ENCODE assay signal across 11 mouse cellular contexts in genomic region chr9:66506011-66506410, GRCm38 (mm10). TPM values are rescaled to one million over a fixed set of nuclear protein-coding genes. Genes with fewer than 3 reads are reported as not detected.
A peak's percentile ranks its signal among the peaks of the same experiment; 100 is the strongest.
DNase-seq lines count a peak whose midpoint lies in the region; ATAC-seq lines count a peak whose summit lies in the region.
"Had no signal": no experiment of that assay in that cellular context is flagged by ENCODE, and none has a peak within 500 bp of the region (broad histone marks: within the 10 kb centered on the region; RNA-seq: fewer than 3 reads in every experiment).

No protein-coding gene starts in this region.

- H3K27me3 ChIP-seq in hindbrain, embryonic 14.5 days (ENCODE audit: control insufficient read depth, insufficient read depth, low read length) = no peaks in the 10 kb centered on the region
- no peaks in the 10 kb centered on the region for H3K27me3 ChIP-seq in midbrain, embryonic 14.5 days (ENCODE audit: control insufficient read depth, insufficient read depth, low read length)
- H3K27me3 ChIP-seq: embryonic facial prominence, embryonic 15.5 days; lung, embryonic 15.5 days had no signal

- 10% methylated on average over 4 of the region's 4 CpGs for WGBS in hindbrain, embryonic 14.5 days
- 4% methylated on average over 4 of the region's 4 CpGs for WGBS in midbrain, embryonic 14.5 days

- peak; percentile 46 for DNase-seq in left cerebral cortex, postnatal 4 days
- DNase-seq in left cerebral cortex, postnatal 10 days (ENCODE audit: extremely low spot score in 1 of 2, low spot score in 2 of 2) = no peak
- DNase-seq in embryo, embryonic 11 days = peak; percentile 62
- DNase-seq in hindbrain, embryonic 14.5 days (ENCODE audit: low spot score) = no peak
- peak; percentile 32 for DNase-seq in midbrain, embryonic 14.5 days
- no peak for DNase-seq in layer of hippocampus, postnatal 10 days (ENCODE audit: low spot score in 2 of 2)
- no peak for DNase-seq in layer of hippocampus, adult 8-10 months (ENCODE audit: low spot score in 2 of 2)
- DNase-seq in kidney, postnatal 25 days = no peak

- H3K4me2 ChIP-seq in hindbrain, embryonic 14.5 days (replicated peaks) = no peak overlapping the region
- H3K4me2 ChIP-seq in midbrain, embryonic 14.5 days (ENCODE audit: low read length) = no peak overlapping the region
- H3K4me2 ChIP-seq: embryonic facial prominence, embryonic 15.5 days; lung, embryonic 15.5 days had no signal

- H3K9ac ChIP-seq in hindbrain, embryonic 14.5 days = no peak overlapping the region
- H3K9ac ChIP-seq in midbrain, embryonic 14.5 days (replicated peaks; ENCODE audit: low read length) = no peak overlapping the region
- H3K9ac ChIP-seq: embryonic facial prominence, embryonic 15.5 days; lung, embryonic 15.5 days had no signal

- peaks cover 81% of the 10 kb centered on the region for H3K36me3 ChIP-seq in hindbrain, embryonic 14.5 days (replicated peaks; ENCODE audit: control insufficient read depth, insufficient read depth)
- peaks cover 84% of the 10 kb centered on the region for H3K36me3 ChIP-seq in midbrain, embryonic 14.5 days (ENCODE audit: control insufficient read depth, insufficient read depth, low read length)

- intact Hi-C loops in left cerebral cortex, postnatal 4 days (cut with DNase I) = no loop called here
- intact Hi-C loops in left cerebral cortex, postnatal 10 days (cut with DNase I) = no loop called here

- no peak overlapping the region for H3K4me3 ChIP-seq in hindbrain, embryonic 14.5 days (replicated peaks; ENCODE audit: low read length)
- H3K4me3 ChIP-seq in midbrain, embryonic 14.5 days (replicated peaks; ENCODE audit: low read depth, low read length) = no peak overlapping the region
- H3K4me3 ChIP-seq: embryonic facial prominence, embryonic 15.5 days; lung, embryonic 15.5 days; myocyte had no signal

- no peaks in the 10 kb centered on the region for H3K9me3 ChIP-seq in hindbrain, embryonic 14.5 days (ENCODE audit: control insufficient read depth, low read length)
- no peaks in the 10 kb centered on the region for H3K9me3 ChIP-seq in midbrain, embryonic 14.5 days (ENCODE audit: control insufficient read depth, low read length)
- H3K9me3 ChIP-seq: embryonic facial prominence, embryonic 15.5 days; lung, embryonic 15.5 days had no signal

- peak overlapping the region; percentile 58; the same call in 1 of the 2 replicates for H3K27ac ChIP-seq in hindbrain, embryonic 14.5 days
- 0 out of 2 replicates have a peak overlapping the region, but pooled peaks have one; percentile 45 for H3K27ac ChIP-seq in midbrain, embryonic 14.5 days (replicated peaks; ENCODE audit: low read depth, low read length)
- H3K27ac ChIP-seq: embryonic facial prominence, embryonic 15.5 days; lung, embryonic 15.5 days had no signal

- H3K4me1 ChIP-seq in hindbrain, embryonic 14.5 days (replicated peaks; ENCODE audit: control insufficient read depth, insufficient read depth, low read length) = peaks cover 9% of the 10 kb centered on the region
- H3K4me1 ChIP-seq in midbrain, embryonic 14.5 days (ENCODE audit: control insufficient read depth, insufficient read depth, low read length) = peaks cover 10% of the 10 kb centered on the region

- peak; percentile 21; the same call in 1 of the 2 replicates for ATAC-seq in hindbrain, embryonic 14.5 days (ENCODE audit: low FRiP score)
- ATAC-seq in midbrain, embryonic 14.5 days (ENCODE audit: low FRiP score, low TSS enrichment) = no peak

RNA-seq across cellular contexts. Expression of gene Fbxl22, which starts 8.4 kb away (rescaled TPM):
- total RNA-seq in left cerebral cortex, postnatal 4 days (2021) = under 1 TPM; 0.24 to 0.46 TPM
- under 1 TPM; 0.28 to 0.36 TPM for total RNA-seq in left cerebral cortex, postnatal 10 days (2021)
- polyA plus RNA-seq in hindbrain, embryonic 14.5 days (2014; fragmentation: Nextera tagmentation; extraction: Ambion mirVana) = 0.92 and 1.0 TPM in 2 replicates
- 1.5 and 1.9 TPM in 2 replicates for polyA plus RNA-seq in midbrain, embryonic 14.5 days (2014; fragmentation: Nextera tagmentation; extraction: Ambion mirVana)
- under 1 TPM; 0.32 to 0.56 TPM for total RNA-seq in layer of hippocampus, postnatal 10 days (2021)
- total RNA-seq in layer of hippocampus, adult 8-10 months (2022) = under 1 TPM; 0.16 to 0.39 (median 0.23) TPM

Comparison
In these comparisons a context has a peak if more than half of its experiments do, and no peak if none do; other contexts are left out.
1. DNase-seq: peak in left cerebral cortex, postnatal 4 days (single experiment), embryo, embryonic 11 days (single experiment) and midbrain, embryonic 14.5 days (single experiment); none in left cerebral cortex, postnatal 10 days (0 of 2), hindbrain, embryonic 14.5 days (single experiment), layer of hippocampus, postnatal 10 days (0 of 2), layer of hippocampus, adult 8-10 months (0 of 2) and kidney, postnatal 25 days (0 of 2).